Mouse (Mus musculus): ENCODE data around the gene Srebf1. TPM values are rescaled to one million over a fixed set of nuclear protein-coding genes. Genes with fewer than 3 reads are reported as not detected.
A peak's percentile ranks its signal among the peaks of the same experiment; 100 is the strongest.

Srebf1 gene
- polyA plus RNA-seq, 1 experiment from 2014 or later, result 78.7 TPM

GRCm38 (mm10) chr11:60219609-60220008 is 2.8 kb downstream of the Srebf1 start:
- peaks cover 11% of the 10 kb centered on the region for H3K36me3 ChIP-seq (ENCODE audit: control insufficient read depth, insufficient read depth, low read length)
- H3K9me3 ChIP-seq (ENCODE audit: control insufficient read depth, low read length), result no peaks in the 10 kb centered on the region
- peak overlapping the region; percentile 73 for H3K27ac ChIP-seq (ENCODE audit: low read depth, low read length)
- H3K9ac ChIP-seq (ENCODE audit: low read depth, low read length), result peak overlapping the region; percentile 89
- DNase-seq (ENCODE audit: low spot score), result no peak
- H3K4me2 ChIP-seq, result peak overlapping the region; percentile 65
- WGBS, result 27% methylated on average over 8 of the region's 8 CpGs
- H3K27me3 ChIP-seq (replicated peaks; ENCODE audit: control insufficient read depth, insufficient read depth, low read length), result no peaks in the 10 kb centered on the region
- H3K4me3 ChIP-seq (ENCODE audit: low read depth, low read length), result peak overlapping the region; percentile 76
- H3K4me1 ChIP-seq (replicated peaks; ENCODE audit: control insufficient read depth, insufficient read depth, low read length), result peaks cover 52% of the 10 kb centered on the region
- no peak for ATAC-seq (replicated peaks; ENCODE audit: low FRiP score)

- Histone ChIP-seq H3K27ac (ENCODE audit: low read depth, low read length) (peak overlapping the region; percentile 64), H3K36me3 (ENCODE audit: control insufficient read depth, insufficient read depth, low read length) (peaks cover 11% of the 10 kb centered on the region), H3K27me3 (replicated peaks; ENCODE audit: control insufficient read depth, insufficient read depth, low read length) (no peaks in the 10 kb centered on the region), H3K9ac (ENCODE audit: low read depth, low read length) (no peak overlapping the region; the same call in 1 of the 2 replicates), H3K4me2 (peak overlapping the region; percentile 34), H3K9me3 (ENCODE audit: control insufficient read depth, low read length) (no peaks in the 10 kb centered on the region), H3K4me3 (ENCODE audit: low read depth, low read length) (no peak overlapping the region; the same call in 1 of the 2 replicates), H3K4me1 (replicated peaks; ENCODE audit: control insufficient read depth, insufficient read depth, low read length) (peaks cover 55% of the 10 kb centered on the region)
- no peak for DNase-seq (ENCODE audit: low spot score)
- peak; percentile 66 for ATAC-seq (replicated peaks; ENCODE audit: low FRiP score)
- 62% methylated on average over 7 of the region's 7 CpGs for WGBS
Measured at GRCm38 (mm10) chr11:60217467-60217866, 4.9 kb downstream of the Srebf1 start.

GRCm38 (mm10) chr11:60216671-60217070 is 5.7 kb downstream of the Srebf1 start:
- Histone ChIP-seq H3K4me2 (peak overlapping the region; percentile 34; the same call in 1 of the 2 replicates), H3K4me1 (replicated peaks; ENCODE audit: control insufficient read depth, insufficient read depth, low read length) (peaks cover 57% of the 10 kb centered on the region), H3K27ac (ENCODE audit: low read depth, low read length) (peak overlapping the region; percentile 64; the same call in 1 of the 2 replicates), H3K4me3 (ENCODE audit: low read depth, low read length) (no peak overlapping the region), H3K36me3 (ENCODE audit: control insufficient read depth, insufficient read depth, low read length) (peaks cover 11% of the 10 kb centered on the region), H3K9me3 (ENCODE audit: control insufficient read depth, low read length) (no peaks in the 10 kb centered on the region), H3K27me3 (replicated peaks; ENCODE audit: control insufficient read depth, insufficient read depth, low read length) (no peaks in the 10 kb centered on the region), H3K9ac (ENCODE audit: low read depth, low read length) (peak overlapping the region; percentile 8; the same call in 1 of the 2 replicates)
- ATAC-seq (replicated peaks; ENCODE audit: low FRiP score) (no peak), DNase-seq (ENCODE audit: low spot score) (no peak)
- 88% methylated on average over 1 of the region's 1 CpGs for WGBS

- Histone ChIP-seq H3K27me3 (replicated peaks; ENCODE audit: control insufficient read depth, insufficient read depth, low read length) (no peaks in the 10 kb centered on the region), H3K27ac (ENCODE audit: low read depth, low read length) (peak overlapping the region; percentile 55; the same call in 1 of the 2 replicates), H3K9ac (ENCODE audit: low read depth, low read length) (peak overlapping the region; percentile 36; the same call in 1 of the 2 replicates), H3K9me3 (ENCODE audit: control insufficient read depth, low read length) (no peaks in the 10 kb centered on the region), H3K36me3 (ENCODE audit: control insufficient read depth, insufficient read depth, low read length) (peaks cover 7% of the 10 kb centered on the region), H3K4me1 (replicated peaks; ENCODE audit: control insufficient read depth, insufficient read depth, low read length) (peaks cover 71% of the 10 kb centered on the region), H3K4me3 (ENCODE audit: low read depth, low read length) (no peak overlapping the region), H3K4me2 (no peak overlapping the region)
- ATAC-seq (replicated peaks; ENCODE audit: low FRiP score) (no peak), DNase-seq (ENCODE audit: low spot score) (no peak)
- 80% methylated on average over 6 of the region's 6 CpGs for WGBS
Measured at GRCm38 (mm10) chr11:60213266-60213665, 9.1 kb downstream of the Srebf1 start.

GRCm38 (mm10) chr11:60211761-60212160 is 10.6 kb downstream of the Srebf1 start:
- no peaks in the 10 kb centered on the region for H3K27me3 ChIP-seq (replicated peaks; ENCODE audit: control insufficient read depth, insufficient read depth, low read length)
- 0 out of 2 replicates have a peak overlapping the region, but pooled peaks have one; percentile 14 for H3K9ac ChIP-seq (ENCODE audit: low read depth, low read length)
- no peak for ATAC-seq (replicated peaks; ENCODE audit: low FRiP score)
- DNase-seq (ENCODE audit: low spot score), result no peak
- H3K4me2 ChIP-seq, result no peak overlapping the region; the same call in 1 of the 2 replicates
- WGBS, result 73% methylated on average over 12 of the region's 12 CpGs
- H3K9me3 ChIP-seq (ENCODE audit: control insufficient read depth, low read length), result no peaks in the 10 kb centered on the region
- peaks cover 71% of the 10 kb centered on the region for H3K4me1 ChIP-seq (replicated peaks; ENCODE audit: control insufficient read depth, insufficient read depth, low read length)
- no peak overlapping the region for H3K4me3 ChIP-seq (ENCODE audit: low read depth, low read length)
- peak overlapping the region; percentile 82 for H3K27ac ChIP-seq (ENCODE audit: low read depth, low read length)
- H3K36me3 ChIP-seq (ENCODE audit: control insufficient read depth, insufficient read depth, low read length), result peaks cover 4% of the 10 kb centered on the region

GRCm38 (mm10) chr11:60211152-60211551 is 11.2 kb downstream of the Srebf1 start:
- Histone ChIP-seq H3K9ac (ENCODE audit: low read depth, low read length) (peak overlapping the region; percentile 71), H3K36me3 (ENCODE audit: control insufficient read depth, insufficient read depth, low read length) (peaks cover 10% of the 10 kb centered on the region), H3K27me3 (replicated peaks; ENCODE audit: control insufficient read depth, insufficient read depth, low read length) (no peaks in the 10 kb centered on the region), H3K9me3 (ENCODE audit: control insufficient read depth, low read length) (no peaks in the 10 kb centered on the region), H3K4me2 (peak overlapping the region; percentile 98), H3K4me1 (replicated peaks; ENCODE audit: control insufficient read depth, insufficient read depth, low read length) (peaks cover 72% of the 10 kb centered on the region), H3K4me3 (ENCODE audit: low read depth, low read length) (peak overlapping the region; percentile 61), H3K27ac (ENCODE audit: low read depth, low read length) (peak overlapping the region; percentile 82)
- ATAC-seq (replicated peaks; ENCODE audit: low FRiP score), result no peak
- WGBS, result 59% methylated on average over 3 of the region's 3 CpGs
- DNase-seq (ENCODE audit: low spot score), result no peak

- Histone ChIP-seq H3K4me2 (peak overlapping the region; percentile 98), H3K9me3 (ENCODE audit: control insufficient read depth, low read length) (no peaks in the 10 kb centered on the region), H3K36me3 (ENCODE audit: control insufficient read depth, insufficient read depth, low read length) (peaks cover 18% of the 10 kb centered on the region), H3K4me1 (replicated peaks; ENCODE audit: control insufficient read depth, insufficient read depth, low read length) (peaks cover 73% of the 10 kb centered on the region), H3K27me3 (replicated peaks; ENCODE audit: control insufficient read depth, insufficient read depth, low read length) (no peaks in the 10 kb centered on the region), H3K9ac (ENCODE audit: low read depth, low read length) (peak overlapping the region; percentile 79), H3K27ac (ENCODE audit: low read depth, low read length) (peak overlapping the region; percentile 84), H3K4me3 (ENCODE audit: low read depth, low read length) (peak overlapping the region; percentile 61)
- WGBS, result under 1% methylated on average over 47 of the region's 47 CpGs
- DNase-seq (ENCODE audit: low spot score) (peak; percentile 97), ATAC-seq (replicated peaks; ENCODE audit: low FRiP score) (peak; percentile 91)
Measured at GRCm38 (mm10) chr11:60210305-60210724, 12.1 kb downstream of the Srebf1 start.

GRCm38 (mm10) chr11:60209933-60210249 is 12.5 kb downstream of the Srebf1 start:
- peak overlapping the region; percentile 98 for H3K4me2 ChIP-seq
- WGBS, result 7% methylated on average over 2 of the region's 2 CpGs
- H3K4me3 ChIP-seq (ENCODE audit: low read depth, low read length), result peak overlapping the region; percentile 61
- H3K27me3 ChIP-seq (replicated peaks; ENCODE audit: control insufficient read depth, insufficient read depth, low read length), result no peaks in the 10 kb centered on the region
- peaks cover 73% of the 10 kb centered on the region for H3K4me1 ChIP-seq (replicated peaks; ENCODE audit: control insufficient read depth, insufficient read depth, low read length)
- no peaks in the 10 kb centered on the region for H3K9me3 ChIP-seq (ENCODE audit: control insufficient read depth, low read length)
- DNase-seq (ENCODE audit: low spot score), result no peak
- peak overlapping the region; percentile 84 for H3K27ac ChIP-seq (ENCODE audit: low read depth, low read length)
- H3K9ac ChIP-seq (ENCODE audit: low read depth, low read length), result peak overlapping the region; percentile 79
- ATAC-seq (replicated peaks; ENCODE audit: low FRiP score), result no peak
- H3K36me3 ChIP-seq (ENCODE audit: control insufficient read depth, insufficient read depth, low read length), result peaks cover 22% of the 10 kb centered on the region

- Histone ChIP-seq H3K9ac (ENCODE audit: low read depth, low read length) (peak overlapping the region; percentile 79), H3K36me3 (ENCODE audit: control insufficient read depth, insufficient read depth, low read length) (peaks cover 27% of the 10 kb centered on the region), H3K9me3 (ENCODE audit: control insufficient read depth, low read length) (no peaks in the 10 kb centered on the region), H3K27me3 (replicated peaks; ENCODE audit: control insufficient read depth, insufficient read depth, low read length) (no peaks in the 10 kb centered on the region), H3K4me2 (peak overlapping the region; percentile 98), H3K27ac (ENCODE audit: low read depth, low read length) (peak overlapping the region; percentile 84; the same call in 1 of the 2 replicates), H3K4me3 (ENCODE audit: low read depth, low read length) (peak overlapping the region; percentile 61), H3K4me1 (replicated peaks; ENCODE audit: control insufficient read depth, insufficient read depth, low read length) (peaks cover 73% of the 10 kb centered on the region)
- no peak for DNase-seq (ENCODE audit: low spot score)
- ATAC-seq (replicated peaks; ENCODE audit: low FRiP score), result no peak
- 59% methylated on average over 7 of the region's 7 CpGs for WGBS
Measured at GRCm38 (mm10) chr11:60209217-60209932, 13.0 kb downstream of the Srebf1 start.

Measured in liver, embryonic 11.5 days (tissue).